Mouse (Mus musculus) kidney, embryonic 15.5 days (tissue): ENCODE results near the gene Amh. TPM values are rescaled to one million over a fixed set of nuclear protein-coding genes. Genes with fewer than 3 reads are reported as not detected.
"Not testable (repeated sequence)": the region's sequence is repeated elsewhere in the genome, so short reads cannot be mapped to it uniquely, and the experiment has no call there.

Experiments
- ATAC-seq: fragments of 200-750 bp; cut with Nextera tagmentation; replicated peaks from 2 replicates; pipeline ENCODE4 v1.8.0; 2017; ENCODE audit warnings: moderate TSS enrichment; ENCODE audit not compliant: low FRiP score
- H3K27ac ChIP-seq: fragments of 300-500 bp; sonication (generic); 2 replicates; pipeline ENCODE4 v1.5.1; 2015; ENCODE audit warnings: mild to moderate bottlenecking, inconsistent platforms
- H3K27me3 ChIP-seq: fragments of 300-500 bp; sonication (generic); 2 replicates; pipeline ENCODE4 v1.6.1; 2015; ENCODE audit warnings: inconsistent platforms
- H3K36me3 ChIP-seq: fragments of 300-500 bp; sonication (generic); 2 replicates; pipeline ENCODE4 v1.6.1; 2015; ENCODE audit warnings: inconsistent platforms
- H3K4me1 ChIP-seq: fragments of 300-500 bp; sonication (generic); 2 replicates; pipeline ENCODE4 v1.6.1; 2015; ENCODE audit warnings: inconsistent platforms
- H3K4me2 ChIP-seq: fragments of 300-500 bp; sonication (generic); 2 replicates; pipeline ENCODE4 v1.6.1; 2015; ENCODE audit warnings: moderate library complexity, mild to moderate bottlenecking, inconsistent platforms
- H3K4me3 ChIP-seq: fragments of 300-500 bp; sonication (generic); replicated peaks from 2 replicates; pipeline ENCODE4 v1.5.1; 2015; ENCODE audit warnings: mild to moderate bottlenecking, inconsistent platforms
- H3K9ac ChIP-seq: fragments of 300-500 bp; sonication (generic); 2 replicates; pipeline ENCODE4 v1.6.1; 2015; ENCODE audit warnings: mild to moderate bottlenecking, inconsistent platforms
- H3K9me3 ChIP-seq: fragments of 300-500 bp; sonication (generic); replicated peaks from 2 replicates; pipeline ENCODE4 v1.6.1; 2016; ENCODE audit warnings: inconsistent platforms
- whole genome bisulfite sequencing: fragments of 180-500 bp; shearing (Covaris S2); methylation state at CpG from one replicate; pipeline ENCODE4 v1.1.7; 2015; ENCODE audit warnings: mixed read lengths; 5-methylcytosine and 5-hydroxymethylcytosine counted together
- polyA plus RNA-seq: library from polyadenylated mRNA; unstranded; fragments of >200 nt; fragmentation: Nextera tagmentation; extraction: Ambion mirVana; gene quantifications from 2 replicates; pipeline ENCODE4 v1.2.1, GENCODE M21; 2015

Gene Amh
- polyA plus RNA-seq, 1 experiment from 2014 or later: not detected

DNA sequence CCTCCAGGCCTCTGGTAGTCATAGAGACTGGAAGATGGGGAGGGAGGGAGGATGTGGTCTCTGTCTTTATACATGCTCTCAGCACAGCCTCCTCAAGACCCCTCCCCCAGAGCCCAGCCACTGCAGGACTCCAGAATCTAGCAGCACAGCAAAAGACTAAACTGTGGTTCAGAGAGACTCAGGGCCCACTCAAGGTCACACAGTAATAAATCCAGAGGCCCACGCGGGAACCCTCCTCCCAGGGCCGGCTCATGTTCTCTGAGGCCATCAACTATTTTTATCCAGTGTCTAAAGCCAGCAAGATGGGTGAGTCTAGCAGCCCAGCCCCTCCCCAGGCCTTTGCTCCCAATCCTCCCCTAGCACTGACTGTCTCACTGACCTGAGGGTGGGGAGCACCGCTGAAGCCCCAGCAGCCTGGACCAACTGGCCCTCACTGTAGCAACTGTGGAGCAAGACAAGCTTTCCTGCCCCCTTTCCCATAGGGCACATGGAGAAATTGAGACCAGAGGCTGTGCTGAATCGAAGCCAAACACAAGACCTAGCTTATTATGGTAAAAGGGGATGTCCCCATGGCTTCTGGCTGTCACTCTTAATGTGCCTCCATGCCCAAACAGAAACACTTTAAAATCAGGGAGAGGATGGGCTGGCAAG, 7.5 kb downstream of the Amh start:
- Histone ChIP-seq H3K9me3 (no peaks in the 10 kb centered on the region), H3K27me3 (peaks cover 14% of the 10 kb centered on the region; the same call in 1 of the 2 replicates), H3K27ac (no peak overlapping the region), H3K4me2 (no peak overlapping the region), H3K4me3 (no peak overlapping the region), H3K36me3 (no peaks in the 10 kb centered on the region), H3K9ac (no peak overlapping the region), H3K4me1 (peaks cover 35% of the 10 kb centered on the region)
- 24% methylated on average over 5 of the region's 5 CpGs for WGBS
- no peak for ATAC-seq

DNA sequence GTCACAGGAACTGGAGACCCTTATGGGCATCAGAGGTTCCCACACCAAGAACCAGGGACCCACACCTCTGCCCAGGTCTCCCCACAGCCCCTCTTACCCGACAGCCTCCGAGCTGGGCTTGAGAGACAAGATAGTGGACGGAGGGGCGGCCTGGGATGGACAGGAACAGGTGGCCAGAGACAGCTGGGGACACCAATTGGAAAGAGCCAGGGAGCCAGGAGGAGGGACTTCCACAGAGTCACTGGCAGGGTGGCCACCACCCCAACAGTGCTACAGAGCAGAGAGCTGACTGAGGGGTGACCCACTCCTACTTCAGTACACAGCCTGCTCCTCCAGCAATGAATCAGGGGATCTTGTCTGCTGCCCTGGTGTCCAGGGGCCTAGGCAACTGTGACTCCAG, 8.3 kb downstream of the Amh start, which contains the start of gene Jsrp1:
Gene Jsrp1 (minus strand): TSS at position 133 of the 400 bp plus-strand sequence.
- no peak within 1 kb of the TSS for H3K4me3 ChIP-seq
- no peaks in the 10 kb centered on the region for H3K36me3 ChIP-seq
- H3K4me2 ChIP-seq: no peak within 1 kb of the TSS
- no peaks in the 10 kb centered on the region for H3K9me3 ChIP-seq
- ATAC-seq: no peak
- H3K9ac ChIP-seq: no peak within 1 kb of the TSS
- WGBS: 71% methylated on average over 4 of the region's 4 CpGs
- H3K27me3 ChIP-seq: peaks cover 14% of the 10 kb centered on the region; the same call in 1 of the 2 replicates
- H3K4me1 ChIP-seq: peaks cover 27% of the 10 kb centered on the region
- H3K27ac ChIP-seq: no peak within 1 kb of the TSS

DNA sequence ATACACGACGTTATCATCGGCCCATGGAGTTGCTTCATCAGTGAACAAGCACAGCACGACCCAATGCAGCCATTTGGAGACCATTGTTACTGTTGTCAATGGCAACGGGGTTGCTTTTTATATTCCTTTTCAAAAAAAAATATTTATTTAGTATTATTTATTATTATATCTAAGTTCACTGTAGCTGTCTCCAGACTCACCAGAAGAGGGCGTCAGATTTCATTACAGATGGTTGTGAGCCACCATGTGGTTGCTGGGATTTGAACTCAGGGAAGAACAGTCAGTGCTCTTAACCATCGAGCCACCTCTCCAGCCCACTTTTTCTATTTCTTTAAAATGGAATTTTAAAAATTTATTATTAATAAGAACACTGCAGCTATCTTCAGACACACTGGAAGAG, 9.8 kb downstream of the Amh start:
- H3K9me3 ChIP-seq: no peaks in the 10 kb centered on the region
- no peak for ATAC-seq
- H3K27me3 ChIP-seq: peaks cover 13% of the 10 kb centered on the region; the same call in 1 of the 2 replicates
- H3K4me1 ChIP-seq: peaks cover 13% of the 10 kb centered on the region
- no peaks in the 10 kb centered on the region for H3K36me3 ChIP-seq
- H3K9ac ChIP-seq: no peak overlapping the region
- H3K4me3 ChIP-seq: no peak overlapping the region
- H3K4me2 ChIP-seq: no peak overlapping the region
- no peak overlapping the region for H3K27ac ChIP-seq
- 67% methylated on average over 7 of the region's 7 CpGs for WGBS

DNA sequence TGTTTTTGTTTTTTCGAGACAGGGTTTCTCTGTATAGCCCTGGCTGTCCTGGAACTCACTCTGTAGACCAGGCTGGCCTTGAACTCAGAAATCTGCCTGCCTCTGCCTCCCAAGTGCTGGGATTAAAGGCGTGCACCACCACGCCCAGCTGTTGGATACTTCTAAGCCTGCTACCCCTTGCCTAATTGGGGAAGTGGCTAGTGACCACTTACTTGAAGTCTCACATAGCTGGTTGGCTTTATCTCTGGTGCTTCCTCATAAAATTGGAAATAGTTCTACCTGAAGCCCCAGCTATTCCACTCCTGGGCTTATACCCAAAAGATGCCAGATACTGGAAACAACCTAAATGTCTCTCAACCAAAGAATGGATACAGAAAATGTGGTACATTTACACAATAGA, 11.3 kb downstream of the Amh start:
- not testable (repeated sequence) for H3K36me3 ChIP-seq, H3K4me2 ChIP-seq, H3K27me3 ChIP-seq, ATAC-seq, H3K9ac ChIP-seq, H3K4me1 ChIP-seq, H3K4me3 ChIP-seq, H3K9me3 ChIP-seq, H3K27ac ChIP-seq
- WGBS: 77% methylated on average over 3 of the region's 3 CpGs

DNA sequence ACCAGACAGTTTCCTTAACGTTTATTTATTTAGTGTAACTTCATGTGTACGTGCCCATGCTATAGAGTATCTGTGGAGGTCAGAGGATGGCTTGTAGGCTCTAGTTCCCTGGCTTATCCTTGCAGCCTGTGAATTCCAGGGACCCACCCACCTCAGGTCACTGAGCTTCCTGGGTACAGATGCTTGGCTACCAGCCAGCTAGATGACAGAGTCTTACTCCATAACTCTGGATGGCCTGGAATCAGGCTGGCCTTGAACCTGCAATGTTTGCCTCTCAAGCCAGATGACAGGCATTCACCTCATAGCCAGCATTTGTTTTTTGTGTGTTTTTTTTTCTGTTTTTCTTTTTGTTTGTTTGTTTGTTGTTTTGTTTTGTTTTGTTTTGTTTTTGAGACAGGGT, 12.1 kb downstream of the Amh start:
- no peaks in the 10 kb centered on the region for H3K9me3 ChIP-seq
- H3K4me2 ChIP-seq: no peak overlapping the region
- no peak overlapping the region for H3K4me3 ChIP-seq
- H3K36me3 ChIP-seq: no peaks in the 10 kb centered on the region
- WGBS: 52% methylated on average over 2 of the region's 2 CpGs
- H3K27me3 ChIP-seq: 0 out of 2 replicates have a peak, but pooled peaks cover 5% of the 10 kb centered on the region
- H3K9ac ChIP-seq: no peak overlapping the region
- no peak overlapping the region for H3K27ac ChIP-seq
- ATAC-seq: no peak
- 0 out of 2 replicates have a peak, but pooled peaks cover 4% of the 10 kb centered on the region for H3K4me1 ChIP-seq

DNA sequence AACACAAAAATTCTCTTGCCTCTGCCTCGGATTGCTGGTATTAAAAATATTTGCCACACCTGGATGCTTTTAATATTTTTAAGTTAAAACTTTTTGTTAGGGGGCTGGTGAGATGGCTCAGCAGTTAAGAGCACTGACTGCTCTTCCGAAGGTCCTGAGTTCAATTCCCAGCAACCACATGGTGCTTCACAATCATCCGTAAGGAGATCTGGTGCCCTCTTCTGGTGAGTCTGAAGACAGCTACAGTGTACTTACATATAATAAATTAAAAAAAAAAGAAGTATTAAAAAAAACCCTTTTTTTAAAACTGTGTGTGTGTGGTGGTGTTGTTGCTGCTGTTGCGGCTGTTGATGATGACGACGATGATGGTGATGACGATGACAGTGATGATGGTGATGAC, 12.9 kb downstream of the Amh start:
- not testable (repeated sequence) for H3K4me1 ChIP-seq, H3K9me3 ChIP-seq, H3K27me3 ChIP-seq, H3K4me2 ChIP-seq, H3K9ac ChIP-seq, ATAC-seq, H3K36me3 ChIP-seq, H3K27ac ChIP-seq, H3K4me3 ChIP-seq
- 84% methylated on average over 7 of the region's 7 CpGs for WGBS

DNA sequence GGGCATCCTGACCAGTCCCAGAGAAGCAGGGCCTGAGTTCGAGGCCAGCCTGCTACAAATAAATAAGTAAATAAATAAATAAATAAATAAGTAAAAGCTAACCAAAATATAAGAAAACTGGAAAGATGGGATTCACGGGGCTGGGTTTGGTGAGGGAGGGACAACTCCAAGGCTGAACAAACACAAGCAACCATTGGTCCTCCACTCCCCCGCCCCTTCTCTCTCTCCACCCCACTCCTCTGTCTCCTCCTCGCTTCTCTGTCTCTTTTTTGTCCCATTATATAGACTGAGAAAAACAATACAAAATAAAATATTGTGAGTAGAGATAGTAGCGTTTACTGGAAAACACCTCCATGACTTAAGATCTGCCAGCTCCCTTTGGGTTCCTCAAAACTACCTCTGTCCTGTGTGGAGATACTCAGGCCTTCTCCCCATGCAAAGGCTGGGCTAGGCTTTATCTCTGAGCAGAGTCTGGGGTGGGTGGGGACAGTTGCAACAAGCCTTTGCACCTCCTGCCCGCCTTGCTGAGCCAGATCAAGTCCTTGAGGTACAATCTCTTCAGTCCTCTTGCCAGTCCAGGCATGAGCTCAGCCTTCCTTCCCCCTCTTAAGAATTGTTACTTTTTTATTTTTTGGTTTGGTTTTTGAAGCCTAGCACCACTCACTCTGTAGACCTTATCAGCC, 13.7 kb downstream of the Amh start:
- H3K4me1 ChIP-seq: peaks cover 1% of the 10 kb centered on the region
- H3K4me2 ChIP-seq: no peak overlapping the region
- H3K4me3 ChIP-seq: no peak overlapping the region
- no peaks in the 10 kb centered on the region for H3K9me3 ChIP-seq
- ATAC-seq: no peak
- 49% methylated on average over 6 of the region's 6 CpGs for WGBS
- no peaks in the 10 kb centered on the region for H3K36me3 ChIP-seq
- no peak overlapping the region for H3K9ac ChIP-seq
- H3K27ac ChIP-seq: no peak overlapping the region
- H3K27me3 ChIP-seq: no peaks in the 10 kb centered on the region

DNA sequence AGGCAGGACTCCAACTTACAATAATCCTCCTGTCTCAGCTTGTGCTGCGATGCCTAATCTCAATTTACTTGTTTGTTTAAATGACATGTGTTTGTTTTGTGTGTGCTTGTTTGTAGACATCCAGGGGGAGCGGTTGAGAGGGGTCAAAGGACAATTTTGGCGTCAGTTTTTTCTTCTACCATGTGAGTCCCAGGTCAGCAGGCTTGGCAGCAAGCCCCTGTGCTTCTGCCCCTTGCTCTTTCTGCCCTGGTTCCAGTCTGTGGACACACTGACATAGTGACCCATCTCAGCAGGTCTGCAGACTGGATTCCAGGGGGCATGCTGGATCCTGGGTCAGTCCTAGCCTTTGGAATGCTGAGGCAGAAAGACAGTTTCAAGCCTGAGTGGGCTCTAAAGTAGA, 14.4 kb downstream of the Amh start:
- no peaks in the 10 kb centered on the region for H3K27me3 ChIP-seq
- no peak for ATAC-seq
- H3K4me3 ChIP-seq: no peak overlapping the region
- no peak overlapping the region for H3K27ac ChIP-seq
- WGBS: 55% methylated on average over 3 of the region's 3 CpGs
- H3K36me3 ChIP-seq: no peaks in the 10 kb centered on the region
- 0 out of 2 replicates have a peak overlapping the region, but pooled peaks have one; percentile 2 for H3K9ac ChIP-seq
- H3K4me2 ChIP-seq: no peak overlapping the region
- no peaks in the 10 kb centered on the region for H3K9me3 ChIP-seq
- H3K4me1 ChIP-seq: peaks cover 8% of the 10 kb centered on the region

DNA sequence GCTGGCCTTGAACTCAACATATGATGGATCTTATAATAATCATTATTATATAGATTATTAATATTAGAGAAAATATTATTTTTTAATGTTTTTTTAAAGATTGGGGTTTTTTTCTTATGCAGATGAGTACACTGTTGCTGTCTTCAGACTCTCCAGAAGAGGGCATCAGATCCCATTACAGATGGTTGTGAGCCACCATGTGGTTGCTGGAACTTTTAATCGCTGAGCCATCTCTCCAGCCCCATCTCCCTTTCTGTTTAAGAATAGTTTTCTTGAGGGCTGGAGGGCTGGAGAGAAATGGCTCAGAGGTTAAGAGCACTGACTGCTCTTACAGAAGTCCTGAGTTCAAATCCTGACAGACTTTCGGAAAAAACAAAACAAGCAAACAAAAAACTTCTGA, 16.9 kb downstream of the Amh start:
- 45% methylated on average over 2 of the region's 2 CpGs for WGBS
- no peak for ATAC-seq
- H3K4me2 ChIP-seq: no peak overlapping the region

DNA sequence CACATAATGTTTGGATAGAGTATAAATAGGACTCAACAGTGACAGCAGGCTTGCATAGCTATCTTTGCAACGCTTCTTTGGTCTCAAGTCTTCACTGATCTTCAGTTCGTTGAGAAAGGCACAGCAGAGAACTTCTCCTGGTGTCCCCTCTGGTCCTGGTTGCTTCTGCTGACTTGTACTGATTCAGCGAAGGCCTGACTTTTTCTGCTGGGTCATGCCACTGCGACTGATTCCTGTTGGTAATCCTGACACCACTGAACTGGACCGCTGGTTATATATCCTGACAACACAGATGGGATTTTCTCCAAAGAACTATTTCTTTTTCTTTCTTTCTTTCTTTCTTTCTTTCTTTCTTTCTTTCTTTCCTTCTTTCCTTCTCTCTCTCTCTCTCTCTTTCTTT, 17.5 kb downstream of the Amh start:
- Histone ChIP-seq H3K9ac (no peak overlapping the region), H3K36me3 (no peaks in the 10 kb centered on the region), H3K9me3 (no peaks in the 10 kb centered on the region), H3K4me2 (no peak overlapping the region), H3K4me3 (no peak overlapping the region), H3K27ac (no peak overlapping the region), H3K27me3 (no peaks in the 10 kb centered on the region), H3K4me1 (peaks cover 16% of the 10 kb centered on the region)
- ATAC-seq: no peak
- 88% methylated on average over 5 of the region's 5 CpGs for WGBS

More for the DNA sequence above, 16.9 kb downstream of the Amh start:
- H3K9me3 ChIP-seq: no peaks in the 10 kb centered on the region
- H3K27me3 ChIP-seq: no peaks in the 10 kb centered on the region
- no peaks in the 10 kb centered on the region for H3K36me3 ChIP-seq
- peaks cover 13% of the 10 kb centered on the region for H3K4me1 ChIP-seq
- no peak overlapping the region for H3K27ac ChIP-seq
- H3K4me3 ChIP-seq: no peak overlapping the region
- H3K9ac ChIP-seq: no peak overlapping the region

DNA sequence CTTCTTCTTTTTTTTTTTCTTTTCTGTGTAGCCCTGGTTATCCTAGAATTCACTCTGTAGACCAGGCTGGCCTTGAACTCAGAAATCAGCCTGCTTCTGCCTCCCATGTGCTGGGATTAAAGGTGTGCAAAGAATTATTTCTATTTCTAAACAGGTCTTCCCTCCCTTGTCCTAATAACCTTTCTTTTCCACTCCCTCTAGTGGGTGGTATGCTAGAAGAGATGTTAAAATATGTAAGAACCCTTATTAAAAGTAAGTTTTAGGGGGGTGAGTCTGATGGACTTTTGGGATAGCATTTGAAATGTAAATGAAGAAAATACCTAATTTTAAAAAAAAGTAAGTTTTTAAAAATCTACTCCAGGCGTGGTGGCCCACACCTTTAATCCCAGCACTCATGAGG, 18.3 kb downstream of the Amh start:
- H3K4me3 ChIP-seq: no peak overlapping the region
- H3K27me3 ChIP-seq: no peaks in the 10 kb centered on the region
- H3K27ac ChIP-seq: no peak overlapping the region
- WGBS: 97% methylated on average over 1 of the region's 1 CpGs
- H3K9me3 ChIP-seq: no peaks in the 10 kb centered on the region
- peaks cover 24% of the 10 kb centered on the region for H3K4me1 ChIP-seq
- ATAC-seq: no peak
- no peak overlapping the region for H3K9ac ChIP-seq
- no peak overlapping the region for H3K4me2 ChIP-seq
- H3K36me3 ChIP-seq: peaks cover 1% of the 10 kb centered on the region

DNA sequence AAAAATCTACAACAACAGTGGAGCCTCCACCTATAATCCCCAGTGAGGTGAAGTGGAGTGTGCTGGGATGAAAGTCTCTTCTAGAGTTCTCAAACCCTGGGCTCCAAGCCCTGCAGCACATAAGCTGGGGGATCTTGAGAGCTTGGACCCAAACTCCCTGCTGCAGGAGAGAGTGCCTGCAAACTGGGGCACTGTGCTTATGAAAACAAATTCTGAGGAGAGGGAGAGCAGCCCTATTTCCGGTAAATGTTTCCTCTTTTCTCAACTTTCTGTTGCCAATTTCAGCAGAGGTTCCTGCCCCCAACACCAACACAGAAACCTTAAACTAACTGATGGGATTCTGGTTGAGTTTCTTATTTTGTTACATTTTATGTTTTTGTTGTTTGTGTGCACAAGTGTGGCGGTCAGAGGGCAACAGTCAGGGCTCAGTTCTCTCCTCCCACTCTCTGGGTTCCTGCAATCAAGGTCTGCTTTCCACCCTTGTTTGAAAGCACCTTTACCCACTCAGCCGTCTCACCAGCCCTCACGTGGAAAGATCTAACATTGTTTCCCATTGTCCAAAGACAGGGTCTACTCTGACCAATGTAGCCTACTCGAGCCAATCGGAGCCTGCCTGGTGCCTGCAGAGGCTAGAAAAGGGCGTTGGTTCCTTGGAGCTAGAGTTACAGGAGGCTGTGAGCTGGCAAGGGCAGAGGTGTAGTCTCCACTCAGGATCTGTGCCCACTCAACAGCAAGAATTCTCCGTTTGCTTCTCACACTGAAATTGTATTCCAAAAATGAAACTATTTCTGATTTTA, 19.0 kb downstream of the Amh start:
- no peak for ATAC-seq
- H3K4me3 ChIP-seq: no peak overlapping the region
- WGBS: 37% methylated on average over 8 of the region's 8 CpGs
- H3K9me3 ChIP-seq: no peaks in the 10 kb centered on the region
- H3K27ac ChIP-seq: peak overlapping the region; percentile 71
- H3K4me2 ChIP-seq: no peak overlapping the region
- H3K27me3 ChIP-seq: no peaks in the 10 kb centered on the region
- H3K36me3 ChIP-seq: peaks cover 6% of the 10 kb centered on the region
- H3K4me1 ChIP-seq: peaks cover 28% of the 10 kb centered on the region
- H3K9ac ChIP-seq: no peak overlapping the region
